Mouse (Mus musculus): ENCODE data around the gene Pde4d.

Gene Pde4d

DNA sequence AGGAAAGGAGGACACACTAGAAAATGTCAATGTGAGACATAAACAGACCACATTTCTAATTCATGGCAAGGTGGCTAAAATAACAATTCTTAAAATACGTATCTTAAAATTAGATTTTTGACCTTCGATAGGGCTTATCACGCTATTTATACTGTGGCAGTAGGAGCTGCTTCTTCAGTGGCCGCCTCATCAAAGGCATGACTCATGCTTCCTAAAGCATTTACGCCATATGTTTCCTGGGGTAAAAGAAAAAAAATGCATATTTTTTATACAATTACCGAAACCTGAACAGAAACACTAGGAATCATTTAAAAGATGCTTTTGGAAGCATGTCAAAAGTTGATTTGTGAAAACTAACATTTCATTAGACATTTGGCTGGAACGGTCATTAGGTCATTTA, 721.9 kb downstream of the Pde4d start:
- in situ Hi-C loops (cut with MboI, MseI), result no loop called here

DNA sequence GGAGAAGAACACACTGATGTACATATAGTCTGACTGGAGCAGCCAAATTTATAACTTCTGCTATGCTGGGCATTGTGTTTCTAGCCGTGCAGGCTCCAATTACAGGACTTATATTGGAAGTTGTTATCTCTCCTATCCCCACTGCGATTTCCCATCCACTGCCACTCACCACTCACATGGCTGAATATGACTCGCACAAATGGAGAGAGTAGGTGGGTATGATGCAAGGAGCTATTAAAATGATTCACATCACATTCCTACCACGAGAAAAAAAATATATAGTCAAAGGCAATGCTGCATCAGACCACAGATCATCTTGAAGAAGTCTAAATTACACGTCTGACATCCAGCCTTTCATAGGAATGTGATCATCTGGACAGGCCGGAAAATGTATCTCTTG, 725.5 kb downstream of the Pde4d start:
- in situ Hi-C loops (cut with MboI, MseI), result no loop called here

DNA sequence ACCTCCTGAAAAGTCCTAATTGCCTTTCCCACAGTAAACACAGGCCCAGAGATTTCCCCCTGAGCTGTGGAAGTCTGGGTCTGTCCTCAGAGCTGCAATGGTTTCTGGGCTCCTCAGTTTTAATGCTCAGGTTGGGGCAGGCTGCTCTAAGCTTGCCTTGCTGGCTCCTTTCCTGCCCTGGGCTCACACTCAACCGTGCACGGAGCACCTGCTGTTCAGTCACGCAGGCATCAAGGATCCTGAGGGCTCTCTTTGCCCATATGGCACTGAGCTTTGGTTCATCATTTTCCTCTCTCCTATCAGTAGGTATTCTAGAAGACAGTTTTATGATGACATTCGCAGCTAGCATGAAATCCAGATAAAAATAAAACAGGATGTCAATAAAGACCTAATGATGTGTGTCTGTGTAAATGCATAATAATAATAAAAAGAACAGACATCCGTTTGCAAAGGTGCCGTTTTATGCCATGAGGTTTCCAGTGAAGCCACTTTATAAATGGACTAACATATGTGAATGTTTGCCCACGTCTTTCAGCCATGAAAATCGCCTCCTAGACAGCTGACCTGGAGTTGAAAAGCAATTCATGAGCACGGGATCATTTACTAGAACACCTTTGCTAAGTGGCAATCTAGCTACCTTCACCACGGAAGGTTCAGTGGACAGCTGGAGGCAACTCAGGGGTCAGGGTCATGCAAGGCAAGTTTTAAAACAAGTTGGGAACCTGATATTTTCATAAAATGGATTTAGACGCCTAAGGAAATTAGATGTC, 726.3 kb downstream of the Pde4d start:
- in situ Hi-C loops (cut with MboI, MseI), result no loop called here

DNA sequence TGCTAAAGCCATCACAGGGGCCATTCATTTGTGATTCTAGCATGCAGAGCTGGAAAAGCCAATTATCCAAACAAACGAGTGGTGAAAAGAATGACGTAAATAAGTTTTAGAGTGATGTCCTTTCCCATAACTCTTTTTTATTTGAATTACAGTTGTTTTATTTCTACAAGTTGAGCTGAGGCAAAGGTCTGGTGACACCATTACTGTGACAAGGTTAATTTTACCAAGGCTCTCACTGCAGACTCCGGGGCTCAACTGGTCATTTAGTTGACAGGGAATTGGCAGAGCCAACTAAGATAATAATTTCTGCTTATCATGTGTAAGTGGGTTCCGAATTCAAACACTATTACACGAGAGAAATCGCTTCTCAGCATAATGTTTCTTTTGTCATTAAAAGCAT, 731.6 kb downstream of the Pde4d start:
- in situ Hi-C loops (cut with MboI, MseI), result no loop called here

DNA sequence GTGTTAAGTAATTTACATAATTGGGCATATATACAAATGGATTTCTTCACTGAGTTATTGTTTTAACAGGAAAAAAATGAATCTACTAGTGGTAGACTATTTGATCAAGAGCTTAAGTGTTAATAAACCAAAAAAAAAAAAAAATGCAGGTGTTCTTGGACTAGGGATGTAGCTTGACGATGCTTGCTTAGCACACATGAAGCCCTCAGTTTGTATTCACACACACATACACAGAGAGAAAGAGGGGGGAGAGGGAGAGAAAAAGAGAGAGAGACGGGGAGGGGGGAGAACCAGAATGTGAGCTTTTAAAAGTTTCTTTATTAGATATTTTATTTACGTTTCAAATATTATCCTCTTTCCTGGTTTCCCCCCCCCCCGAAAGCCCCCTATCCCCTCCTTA, 740.9 kb downstream of the Pde4d start:
- in situ Hi-C loops (cut with MboI, MseI), result no loop called here

DNA sequence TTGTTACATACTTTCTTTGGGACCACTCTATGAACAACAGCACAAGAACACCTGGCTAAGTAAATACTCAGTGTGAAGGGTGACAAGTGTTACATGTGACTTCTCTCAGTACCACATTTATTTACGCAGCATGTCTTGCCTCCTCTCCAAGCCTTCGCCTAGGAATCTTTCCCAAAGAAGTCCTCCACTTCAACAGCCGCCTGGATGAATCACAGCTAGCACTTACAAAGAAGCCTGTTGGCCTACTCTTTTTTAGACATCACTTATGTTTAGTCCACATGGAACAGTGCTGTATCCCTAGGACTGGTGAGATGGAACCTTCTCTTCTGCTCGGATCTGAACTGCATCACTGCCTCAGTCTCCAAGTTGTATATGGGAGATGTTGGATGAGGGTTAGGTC, 741.4 kb downstream of the Pde4d start:
- in situ Hi-C loops (cut with MboI, MseI), result no loop called here

DNA sequence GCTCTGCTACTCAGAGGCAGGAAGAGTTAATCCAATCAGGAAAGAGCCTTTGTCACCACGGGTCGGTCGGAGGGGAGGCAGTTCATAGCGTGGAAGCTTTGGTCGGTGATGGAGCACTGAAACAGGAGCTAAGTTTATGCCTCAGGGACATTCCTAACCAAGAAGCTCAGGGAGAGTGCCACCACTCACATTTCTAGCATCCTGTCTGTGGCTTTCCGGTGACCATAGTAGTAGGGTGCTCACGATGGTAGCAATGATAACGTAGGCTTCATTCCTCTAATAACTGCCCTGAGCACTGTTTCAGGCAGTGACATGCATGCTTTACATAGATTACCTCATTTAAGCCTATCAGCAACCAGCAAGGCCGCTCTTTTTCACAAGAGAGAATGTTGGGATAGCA, 755.8 kb downstream of the Pde4d start:
- in situ Hi-C loops (cut with MboI, MseI), result loop anchor here (5.0 to 25.0 kb wide), 6 partner anchors 318 to 1043 kb away; no protein-coding TSS in a partner anchor

DNA sequence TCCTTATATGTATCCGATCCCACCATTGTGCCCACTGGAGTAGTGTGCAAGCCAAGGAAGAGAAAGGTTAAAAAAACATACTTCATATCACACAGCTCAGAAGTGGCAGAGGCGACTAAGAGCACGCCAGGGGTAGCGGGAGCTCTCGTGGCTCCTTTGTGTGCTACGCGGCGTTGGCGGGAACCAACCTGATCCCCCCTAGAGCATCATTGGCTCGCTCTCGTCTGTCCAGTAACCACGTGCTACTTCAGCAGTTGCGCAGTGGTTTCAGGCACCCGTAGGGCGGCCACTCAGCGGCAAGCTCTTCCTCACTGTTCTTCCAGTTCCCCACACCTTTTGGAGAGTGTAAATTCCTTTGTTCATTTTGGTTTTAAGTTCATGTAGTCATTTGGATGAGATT, 758.9 kb downstream of the Pde4d start:
- in situ Hi-C loops (cut with MboI, MseI), result loop anchor here (5.0 to 25.0 kb wide), 6 partner anchors 321 to 1046 kb away; no protein-coding TSS in a partner anchor

DNA sequence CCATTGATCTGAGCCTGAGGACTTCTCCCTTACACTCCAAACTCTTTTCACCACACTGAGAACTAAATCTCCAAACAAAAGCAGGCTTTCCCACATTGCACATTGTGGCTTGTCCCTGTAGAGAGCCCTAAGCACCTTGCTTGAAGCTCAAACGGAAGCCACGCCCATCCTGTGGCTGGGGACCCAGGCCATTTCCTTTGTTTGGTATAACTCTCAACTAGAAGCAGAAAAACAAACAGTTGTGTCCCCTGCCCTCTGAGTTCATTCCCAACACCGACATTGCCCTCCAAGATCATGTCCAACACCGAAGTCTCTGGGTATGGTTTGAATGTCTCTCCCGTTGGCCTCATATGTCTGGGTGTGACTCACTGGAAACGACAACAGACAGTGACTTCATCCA, 759.7 kb downstream of the Pde4d start:
- in situ Hi-C loops (cut with MboI, MseI), result loop anchor here (5.0 to 25.0 kb wide), 6 partner anchors 322 to 1047 kb away; no protein-coding TSS in a partner anchor

DNA sequence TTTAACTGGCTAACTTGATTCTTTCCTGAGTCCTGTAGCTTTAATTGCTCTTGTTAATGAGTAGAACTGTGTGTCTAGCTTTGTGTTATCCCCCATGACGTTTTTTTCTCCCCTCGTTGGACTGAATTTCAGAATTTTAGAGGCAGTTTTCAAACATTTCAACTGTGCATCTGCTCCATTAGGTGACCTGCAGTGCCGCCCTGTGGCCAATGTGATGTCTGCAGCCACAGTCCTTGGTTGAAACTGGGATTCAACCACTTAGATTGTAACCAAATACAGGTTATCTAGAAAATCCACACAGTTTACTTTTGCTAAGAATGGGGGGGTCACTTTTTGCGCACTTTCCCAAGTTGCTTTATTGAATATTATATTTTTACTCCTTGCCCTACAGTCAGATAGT, 760.7 kb downstream of the Pde4d start:
- in situ Hi-C loops (cut with MboI, MseI), result loop anchor here (5.0 to 25.0 kb wide), 3 partner anchors 323 to 798 kb away; no protein-coding TSS in a partner anchor

DNA sequence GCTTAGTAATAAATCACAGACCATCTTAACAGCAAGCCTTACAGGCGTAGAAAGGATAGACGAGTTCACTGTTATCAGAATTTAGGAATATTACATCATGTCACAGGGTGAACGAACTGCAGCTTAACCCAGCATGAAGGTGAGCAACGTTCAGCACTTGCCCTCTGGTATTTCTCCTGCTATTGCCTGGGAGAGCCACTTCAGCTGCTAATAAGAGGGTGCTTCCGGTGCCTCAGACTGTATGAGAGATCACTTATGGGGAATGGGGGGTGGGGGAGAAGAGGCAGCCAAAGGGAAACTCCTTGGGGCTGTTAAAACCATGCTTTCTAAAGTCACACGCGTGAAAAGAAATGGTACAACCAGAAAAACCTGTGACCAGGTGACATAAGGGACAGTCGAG, 761.7 kb downstream of the Pde4d start:
- in situ Hi-C loops (cut with MboI, MseI), result loop anchor here (5.0 to 25.0 kb wide), 3 partner anchors 324 to 799 kb away; no protein-coding TSS in a partner anchor

DNA sequence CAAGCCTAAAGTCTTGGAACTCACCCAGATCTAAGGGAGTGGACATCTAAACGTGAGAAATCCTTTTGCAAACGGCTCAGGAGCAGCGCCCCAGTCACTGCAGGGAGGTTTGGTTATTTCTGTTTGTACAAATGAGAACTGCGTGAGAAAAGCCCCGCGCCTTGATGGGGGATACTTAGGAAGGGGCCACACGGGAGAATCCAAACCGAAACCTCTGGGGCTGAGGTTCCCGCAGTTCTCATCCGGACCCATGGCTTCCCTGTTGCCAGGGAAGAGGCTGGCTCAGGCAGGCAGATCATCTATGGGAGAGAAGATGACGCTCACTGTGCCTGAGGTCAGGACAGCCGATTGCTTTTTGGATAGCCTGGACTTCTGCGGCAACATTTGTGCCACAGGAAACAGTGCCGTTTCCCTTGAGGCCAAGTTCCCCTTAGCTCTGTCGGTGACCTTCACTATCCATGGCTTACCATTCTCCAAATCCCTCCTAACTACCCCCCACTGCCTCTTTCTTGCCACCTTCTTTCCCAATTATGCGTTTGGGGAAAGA, 762.3 kb downstream of the Pde4d start:
- in situ Hi-C loops (cut with MboI, MseI), result loop anchor here (5.0 to 25.0 kb wide), 3 partner anchors 325 to 800 kb away; no protein-coding TSS in a partner anchor

DNA sequence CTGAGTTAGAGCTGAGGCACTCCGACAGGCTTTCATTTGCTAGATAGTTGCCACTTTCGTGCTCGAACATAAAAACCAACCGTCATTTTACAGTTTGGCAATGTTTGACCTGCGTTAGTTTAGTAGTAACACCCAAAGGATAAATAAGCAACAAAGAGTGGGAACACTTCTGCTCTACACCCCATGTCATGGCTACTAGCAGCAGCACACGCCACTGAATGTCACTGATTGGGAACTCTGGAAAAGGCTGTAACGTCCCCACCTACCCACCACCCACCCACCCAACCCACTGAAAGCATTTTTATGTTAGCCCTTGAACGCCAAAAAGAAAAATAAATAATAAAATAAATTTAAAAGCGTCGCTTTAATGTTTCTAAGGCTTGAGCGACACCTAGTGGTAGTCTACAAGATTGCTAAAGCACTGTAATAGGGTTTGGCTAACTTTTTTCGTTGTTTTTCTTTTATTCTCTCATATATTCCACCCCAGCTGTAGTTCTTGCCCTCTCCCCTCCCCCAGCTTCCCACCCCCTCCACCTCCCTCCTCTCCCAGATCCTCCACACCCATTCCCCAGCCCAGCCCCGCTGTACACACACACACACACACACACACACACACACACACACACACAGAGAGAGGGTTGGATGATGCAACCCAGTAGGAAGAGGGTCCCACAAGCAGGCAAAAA, 763.2 kb downstream of the Pde4d start:
- in situ Hi-C loops (cut with MboI, MseI), result loop anchor here (5.0 to 25.0 kb wide), 3 partner anchors 326 to 801 kb away; no protein-coding TSS in a partner anchor

DNA sequence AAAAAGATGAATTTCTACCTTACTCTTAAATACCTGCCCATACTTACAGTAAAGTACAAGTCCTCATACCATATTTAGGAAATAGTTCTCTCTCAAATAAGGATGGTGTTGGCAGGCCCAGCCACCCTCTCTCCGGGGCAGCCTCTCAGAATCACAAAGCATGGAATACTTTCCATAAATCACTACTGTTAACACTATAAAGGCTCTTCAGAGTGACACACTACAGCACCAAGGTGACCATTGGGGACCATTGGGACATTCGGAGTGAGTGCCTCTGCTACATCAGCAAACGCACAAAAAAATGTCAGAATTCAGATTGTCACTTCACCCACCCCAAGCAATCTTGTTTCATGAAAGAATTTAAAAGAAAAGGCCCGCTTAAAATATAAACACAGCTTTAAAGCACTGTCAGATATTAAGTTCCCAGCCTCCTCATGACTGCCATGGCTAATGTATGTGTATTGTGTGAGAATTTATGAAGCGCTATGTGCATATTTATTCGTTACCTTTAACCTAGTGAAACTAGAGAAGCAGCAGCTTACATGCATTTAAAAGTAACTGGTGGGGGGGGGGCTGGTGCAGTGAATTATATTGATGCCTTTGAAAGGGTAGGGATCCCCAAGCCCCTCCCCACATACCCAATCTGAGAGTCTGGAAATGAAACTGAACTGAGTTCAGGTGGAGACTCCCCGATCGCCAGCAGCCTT, 769.4 kb downstream of the Pde4d start:
- in situ Hi-C loops (cut with MboI, MseI), result loop anchor here in 1 of 2 experiments (25.0 kb wide), 2 partner anchors 332 to 807 kb away; no protein-coding TSS in a partner anchor

DNA sequence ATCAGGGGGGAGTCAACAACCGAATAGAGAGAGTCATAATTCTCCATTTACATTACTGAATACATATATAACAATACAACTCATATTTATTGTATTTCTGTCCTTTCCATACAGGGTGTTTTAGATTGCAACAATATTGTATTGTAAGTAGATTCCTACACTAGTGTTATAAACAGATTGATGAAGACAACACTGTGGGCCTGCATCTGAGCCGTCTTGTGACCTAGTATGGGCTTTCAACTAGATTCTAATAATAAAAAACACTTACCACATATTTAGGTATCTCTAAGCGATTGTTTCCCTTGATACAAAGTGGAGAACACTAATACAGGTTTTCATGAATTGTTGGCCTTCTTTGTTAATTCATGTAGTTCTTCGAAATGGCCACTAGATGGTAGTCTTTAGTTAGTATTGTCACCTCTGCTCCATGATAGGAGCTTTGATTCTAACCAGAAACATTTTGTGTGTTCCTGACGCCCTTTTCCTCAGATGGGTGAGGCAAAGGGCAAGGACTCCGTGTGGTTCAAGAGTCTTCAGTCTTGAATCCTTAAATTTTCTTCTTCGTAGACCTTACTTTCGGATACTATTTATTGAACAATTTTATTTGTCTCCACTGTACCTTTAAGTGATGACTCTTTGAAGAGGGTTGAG, 779.3 kb downstream of the Pde4d start:
- in situ Hi-C loops (cut with MboI, MseI), result no loop called here

DNA sequence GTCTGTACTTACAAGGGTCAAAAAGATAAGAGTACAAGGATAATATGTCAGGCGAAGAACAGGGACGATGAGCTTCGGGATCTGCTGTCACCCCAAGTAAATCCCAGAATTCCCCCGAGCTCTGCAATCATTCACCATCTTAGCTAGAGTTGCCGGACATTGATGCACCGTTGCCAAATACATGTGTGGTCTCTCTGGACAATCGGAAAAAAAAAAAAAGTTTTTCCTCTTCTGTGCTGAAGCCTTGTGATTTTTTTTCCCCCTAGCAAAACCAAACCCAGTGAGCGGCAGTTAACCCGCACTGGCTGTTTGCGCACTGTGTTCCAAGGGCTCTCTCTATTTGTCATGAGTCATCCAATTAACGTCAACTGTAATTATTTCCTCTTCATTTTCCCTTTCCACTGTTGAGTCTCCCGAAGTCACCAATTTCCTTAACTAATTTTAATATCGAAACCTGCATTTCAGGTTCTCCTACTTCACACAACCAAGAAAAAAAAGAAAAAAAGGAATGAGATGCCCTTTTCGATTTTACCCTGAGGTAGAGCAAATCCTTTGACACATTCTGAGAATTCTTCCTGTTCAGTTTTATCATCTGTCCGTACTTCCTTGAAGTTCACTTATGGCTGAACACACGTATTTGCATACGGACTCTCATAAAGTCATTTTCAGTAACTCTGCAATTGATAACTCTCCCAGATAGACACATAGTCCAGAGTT, 780.0 kb downstream of the Pde4d start:
- in situ Hi-C loops (cut with MboI, MseI), result loop anchor here (5.0 to 10.0 kb wide), 4 partner anchors 113 to 675 kb away; no protein-coding TSS in a partner anchor

DNA sequence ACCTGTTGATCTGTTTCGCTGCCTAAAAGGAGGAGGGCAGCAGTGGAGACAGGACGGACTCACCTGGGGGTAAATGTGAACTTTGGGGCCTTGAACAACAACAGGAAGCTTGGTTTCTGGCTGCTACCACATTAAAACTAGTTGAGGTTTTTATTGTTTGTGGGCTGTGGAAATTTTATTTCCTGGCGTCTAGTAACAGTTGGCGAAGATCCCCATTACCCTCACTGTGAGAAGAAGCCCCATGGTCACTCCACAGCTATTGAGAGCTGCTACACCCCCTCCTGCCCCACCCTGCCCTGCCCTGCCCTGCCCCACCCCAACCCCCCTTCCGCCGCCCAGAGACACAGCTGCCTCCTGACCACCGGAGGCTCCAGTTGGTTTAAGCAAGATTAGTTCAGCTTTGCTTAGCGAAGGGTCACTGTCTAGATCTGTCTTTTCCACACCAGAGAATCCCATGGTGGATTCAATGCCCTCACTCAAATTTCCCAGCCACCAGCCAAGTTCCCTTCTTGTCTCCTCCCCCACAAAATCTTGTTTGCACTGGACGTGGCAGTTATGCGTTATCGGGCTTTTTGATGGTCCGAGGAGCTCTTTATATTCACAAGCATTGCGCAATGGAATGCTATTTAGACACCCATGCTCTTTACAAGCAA, 780.7 kb downstream of the Pde4d start:
- in situ Hi-C loops (cut with MboI, MseI), result loop anchor here (5.0 to 10.0 kb wide), 4 partner anchors 112 to 674 kb away; no protein-coding TSS in a partner anchor

DNA sequence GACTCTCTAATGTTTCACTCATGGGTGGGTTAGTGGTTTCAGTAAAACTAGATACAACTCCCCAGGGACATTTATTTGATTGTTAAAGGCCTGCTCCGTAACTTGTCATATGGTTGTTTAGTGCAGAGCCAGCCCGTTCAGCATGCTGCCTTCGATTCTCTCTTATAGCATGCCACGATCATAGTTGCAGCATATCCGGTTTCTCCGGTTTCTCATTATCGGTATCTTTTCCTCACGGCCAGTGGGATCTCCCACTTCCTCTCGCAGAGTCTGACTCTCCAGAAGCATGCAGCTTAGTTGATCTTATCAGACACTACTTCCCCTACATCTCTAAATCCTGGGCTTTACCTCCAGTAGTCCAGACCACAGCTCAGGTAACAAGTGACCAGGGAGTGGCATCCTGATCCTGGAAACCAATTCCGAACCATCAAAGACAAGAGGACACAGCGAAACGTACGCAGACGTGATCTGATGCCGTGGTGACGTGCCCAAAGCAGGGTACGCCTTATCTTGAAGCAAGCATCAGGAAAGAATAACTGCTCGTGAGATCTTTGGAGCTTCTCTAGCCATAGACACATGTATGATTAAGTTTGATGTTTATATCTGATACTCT, 782.2 kb downstream of the Pde4d start:
- in situ Hi-C loops (cut with MboI, MseI), result loop anchor here (5.0 to 10.0 kb wide), 4 partner anchors 110 to 673 kb away; no protein-coding TSS in a partner anchor

DNA sequence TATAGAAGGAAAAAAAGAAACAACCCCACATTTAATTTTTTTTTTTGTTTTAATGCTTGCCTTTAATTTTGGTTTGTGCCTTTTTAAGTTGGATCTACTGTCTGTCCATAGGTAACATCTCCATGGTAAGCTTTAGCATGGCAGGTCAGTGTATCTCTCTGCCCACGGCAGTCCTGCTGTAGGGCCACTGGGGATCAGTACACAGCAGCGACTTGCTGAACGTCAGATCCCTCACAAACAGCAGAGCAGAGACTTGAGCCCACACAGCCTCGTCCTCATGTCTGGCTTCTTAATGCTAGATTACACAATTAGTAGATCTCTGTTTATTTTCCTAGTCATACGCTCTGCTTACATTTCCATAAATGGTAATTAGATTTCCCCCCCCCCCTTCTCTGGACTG, 782.8 kb downstream of the Pde4d start:
- in situ Hi-C loops (cut with MboI, MseI), result loop anchor here (5.0 to 10.0 kb wide), 4 partner anchors 110 to 672 kb away; no protein-coding TSS in a partner anchor
